ENCODE assay signal across 29 mouse cellular contexts in genomic region chr11:80019792-80020191, GRCm38 (mm10). TPM values are rescaled to one million over a fixed set of nuclear protein-coding genes. Genes with fewer than 3 reads are reported as not detected.
DNase-seq lines count a peak whose midpoint lies in the region; ATAC-seq and TF ChIP-seq lines count a peak whose summit lies in the region.
"Had no signal": no experiment of that assay in that cellular context is flagged by ENCODE, and none has a peak within 500 bp of the region (broad histone marks: within the 10 kb centered on the region; RNA-seq: fewer than 3 reads in every experiment).

No protein-coding gene starts in this region.

- no peak overlapping the region for H3K4me3 ChIP-seq in kidney, postnatal 0 days (replicated peaks; ENCODE audit: low read depth, low read length)
- H3K4me3 ChIP-seq in kidney, embryonic 14.5 days (ENCODE audit: low read length), result no peak overlapping the region
- no peak overlapping the region for H3K4me3 ChIP-seq in lung, postnatal 0 days (ENCODE audit: low read depth, low read length)
- H3K4me3 ChIP-seq in lung, adult 2 months (replicated peaks; ENCODE audit: extremely low read depth, low read depth, low read length), result no peak overlapping the region
- H3K4me3 ChIP-seq in E14TG2a.4 (replicated peaks; ENCODE audit: low read length), result no peak overlapping the region
- H3K4me3 ChIP-seq: forebrain, embryonic 10.5 days; forebrain, embryonic 15.5 days; heart, embryonic 13.5 days; hindbrain, embryonic 10.5 days; hindbrain, embryonic 15.5 days; liver, embryonic 13.5 days; megakaryocyte, embryonic 14.5 days; midbrain, embryonic 12.5 days had no signal

- TF ChIP-seq CTCF in kidney, postnatal 0 days (IDR thresholded peaks at IDR 0.05; ENCODE audit: low read depth), result peak; percentile 46
- peak; percentile 38 for TF ChIP-seq CTCF in lung, postnatal 0 days (IDR thresholded peaks at IDR 0.05)
- no peak for TF ChIP-seq CTCF in lung, adult 2 months (IDR thresholded peaks at IDR 0.05; ENCODE audit: insufficient read depth, low read length)
- 0 out of 2 replicates have a peak, but pooled peaks have one; percentile 8 for TF ChIP-seq CTCF in E14TG2a.4 (conservative IDR thresholded peaks at IDR 0.05; ENCODE audit: low read length)

- 89% methylated on average over 1 of the region's 1 CpGs for WGBS in kidney, postnatal 0 days
- WGBS in kidney, embryonic 14.5 days, result 93% methylated on average over 1 of the region's 1 CpGs
- WGBS in lung, postnatal 0 days, result 96% methylated on average over 1 of the region's 1 CpGs
- 93% methylated on average over 1 of the region's 1 CpGs for WGBS in lung, adult 2 months

- H3K4me2 ChIP-seq in kidney, postnatal 0 days (ENCODE audit: low read length), result no peak overlapping the region
- H3K4me2 ChIP-seq in kidney, embryonic 14.5 days (replicated peaks; ENCODE audit: low read depth, low read length), result no peak overlapping the region
- H3K4me2 ChIP-seq in lung, postnatal 0 days (replicated peaks; ENCODE audit: low read depth, low read length), result no peak overlapping the region
- H3K4me2 ChIP-seq: forebrain, embryonic 15.5 days; heart, embryonic 13.5 days; hindbrain, embryonic 15.5 days; liver, embryonic 13.5 days; midbrain, embryonic 12.5 days had no signal

- peaks cover 44% of the 10 kb centered on the region for H3K36me3 ChIP-seq in kidney, postnatal 0 days (ENCODE audit: insufficient read depth, low read length)
- peaks cover 76% of the 10 kb centered on the region for H3K36me3 ChIP-seq in kidney, embryonic 14.5 days (ENCODE audit: control insufficient read depth, insufficient read depth, low read length)
- peaks cover 3% of the 10 kb centered on the region; the same call in 1 of the 2 replicates for H3K36me3 ChIP-seq in lung, postnatal 0 days (ENCODE audit: insufficient read depth, low read length)
- peaks cover 98% of the 10 kb centered on the region for H3K36me3 ChIP-seq in E14TG2a.4 (ENCODE audit: insufficient read depth, low read length)

- no peak for TF ChIP-seq EP300 in lung, postnatal 0 days (IDR thresholded peaks at IDR 0.05)

- no peak for TF ChIP-seq POLR2A in lung, adult 2 months (IDR thresholded peaks at IDR 0.05; ENCODE audit: borderline replicate concordance, extremely low read depth, low read depth, low read length)

- ATAC-seq in kidney, postnatal 0 days (replicated peaks; ENCODE audit: low FRiP score, low read depth), result no peak
- ATAC-seq in kidney, embryonic 14.5 days (ENCODE audit: low FRiP score, low TSS enrichment), result no peak
- ATAC-seq in lung, postnatal 0 days, result no peak
- no peak for ATAC-seq in erythroid progenitor cell, adult 5-6 weeks (replicated peaks; ENCODE audit: low FRiP score, poor library complexity, severe bottlenecking)
- ATAC-seq: forebrain, embryonic 15.5 days; inflammation-experienced regulatory T-cells, adult 6 months had no signal

- no peak for DNase-seq in kidney, postnatal 0 days (ENCODE audit: low spot score)
- DNase-seq in lung, postnatal 0 days (ENCODE audit: low spot score), result peak; percentile 7
- DNase-seq in lung, adult 2 months, result no peak
- peak; percentile 17 for DNase-seq in adipocyte (ENCODE audit: low spot score)
- DNase-seq: adrenal gland, adult 2 months; B cell, adult 2 months; cerebellum, adult 9-10 months; cerebellum, postnatal 36 days; heart, postnatal 14 days; kidney, adult 2 months; kidney, postnatal 10 days; liver, embryonic 13.5 days; lung, postnatal 4 days; right cerebral cortex, adult 18-20 months; right cerebral cortex, postnatal 4 days; thymus, adult 2 months; thymus, postnatal 36 days had no signal

- H3K4me1 ChIP-seq in kidney, postnatal 0 days (replicated peaks; ENCODE audit: insufficient read depth, low read length), result no peaks in the 10 kb centered on the region
- H3K4me1 ChIP-seq in kidney, embryonic 14.5 days (ENCODE audit: control insufficient read depth, insufficient read depth, low read length), result no peaks in the 10 kb centered on the region
- no peaks in the 10 kb centered on the region for H3K4me1 ChIP-seq in lung, postnatal 0 days (ENCODE audit: insufficient read depth, low read depth, low read length)
- H3K4me1 ChIP-seq in lung, adult 2 months (ENCODE audit: control insufficient read depth, insufficient read depth, low read length), result no peaks in the 10 kb centered on the region
- H3K4me1 ChIP-seq in E14TG2a.4 (replicated peaks; ENCODE audit: low read depth, low read length), result no peaks in the 10 kb centered on the region
- H3K4me1 ChIP-seq: forebrain, embryonic 10.5 days; forebrain, embryonic 15.5 days; heart, embryonic 13.5 days; hindbrain, embryonic 10.5 days; hindbrain, embryonic 15.5 days; liver, embryonic 13.5 days; megakaryocyte, embryonic 14.5 days; midbrain, embryonic 12.5 days had no signal

- no peak overlapping the region for H3K27ac ChIP-seq in kidney, postnatal 0 days
- H3K27ac ChIP-seq in kidney, embryonic 14.5 days (ENCODE audit: low read depth, low read length), result no peak overlapping the region
- H3K27ac ChIP-seq in lung, postnatal 0 days (ENCODE audit: low read length), result no peak overlapping the region
- H3K27ac ChIP-seq: forebrain, embryonic 10.5 days; forebrain, embryonic 15.5 days; heart, embryonic 13.5 days; hindbrain, embryonic 10.5 days; hindbrain, embryonic 15.5 days; liver, embryonic 13.5 days; midbrain, embryonic 12.5 days had no signal

- no peaks in the 10 kb centered on the region for H3K9me3 ChIP-seq in kidney, postnatal 0 days (replicated peaks; ENCODE audit: low read length)
- no peaks in the 10 kb centered on the region for H3K9me3 ChIP-seq in kidney, embryonic 14.5 days (ENCODE audit: control insufficient read depth, low read length)
- H3K9me3 ChIP-seq in lung, postnatal 0 days (ENCODE audit: low read length), result no peaks in the 10 kb centered on the region
- no peaks in the 10 kb centered on the region for H3K9me3 ChIP-seq in E14TG2a.4 (ENCODE audit: low read length)
- H3K9me3 ChIP-seq: forebrain, embryonic 10.5 days; forebrain, embryonic 15.5 days; G1E; heart, embryonic 13.5 days; hindbrain, embryonic 10.5 days; hindbrain, embryonic 15.5 days; liver, embryonic 13.5 days; megakaryocyte, embryonic 14.5 days; midbrain, embryonic 12.5 days had no signal

- no peaks in the 10 kb centered on the region for H3K27me3 ChIP-seq in kidney, postnatal 0 days (ENCODE audit: insufficient read depth, low read length)
- no peaks in the 10 kb centered on the region for H3K27me3 ChIP-seq in kidney, embryonic 14.5 days (ENCODE audit: control insufficient read depth, insufficient read depth, low read length)
- no peaks in the 10 kb centered on the region for H3K27me3 ChIP-seq in lung, postnatal 0 days (replicated peaks; ENCODE audit: insufficient read depth, low read length)
- no peaks in the 10 kb centered on the region for H3K27me3 ChIP-seq in E14TG2a.4 (ENCODE audit: insufficient read depth, low read length)
- H3K27me3 ChIP-seq: forebrain, embryonic 15.5 days; heart, embryonic 13.5 days; hindbrain, embryonic 15.5 days; liver, embryonic 13.5 days; megakaryocyte, embryonic 14.5 days; midbrain, embryonic 12.5 days had no signal

- H3K9ac ChIP-seq in kidney, postnatal 0 days (ENCODE audit: low read depth, low read length), result no peak overlapping the region
- H3K9ac ChIP-seq in kidney, embryonic 14.5 days (ENCODE audit: low read depth, low read length), result no peak overlapping the region
- H3K9ac ChIP-seq in lung, postnatal 0 days (replicated peaks; ENCODE audit: low read depth), result no peak overlapping the region
- H3K9ac ChIP-seq: forebrain, embryonic 15.5 days; heart, embryonic 13.5 days; hindbrain, embryonic 15.5 days; liver, embryonic 13.5 days; midbrain, embryonic 12.5 days had no signal

RNA-seq across cellular contexts. Expression of gene Suz12, which starts 26.9 kb away (rescaled TPM):
- 14.5 and 15.2 TPM in 2 replicates for polyA plus RNA-seq in kidney, postnatal 0 days (2015; fragmentation: Nextera tagmentation; extraction: Ambion mirVana)
- 32.4 and 36.5 TPM in 2 replicates for polyA plus RNA-seq in kidney, embryonic 14.5 days (2014; fragmentation: Nextera tagmentation; extraction: Ambion mirVana)
- polyA plus RNA-seq in lung, postnatal 0 days (2015; fragmentation: Nextera tagmentation; extraction: Ambion mirVana), result 9.7 and 12.4 TPM in 2 replicates
- polyA plus RNA-seq in lung, adult 2 months (2012; rRNA removed), result 3.3 and 5.1 TPM in 2 replicates
- total RNA-seq in erythroid progenitor cell, adult 5-6 weeks (2015; ENCODE audit: low replicate concordance), result 146 and 189 TPM in 2 replicates
- 117 and 168 TPM in 2 replicates for total RNA-seq in erythroid progenitor cell, adult 5-6 weeks (2017; ENCODE audit: low replicate concordance)

RNA-seq across cellular contexts. Expression of gene Utp6, which starts 57.6 kb away (rescaled TPM):
- polyA plus RNA-seq in kidney, postnatal 0 days (2015; fragmentation: Nextera tagmentation; extraction: Ambion mirVana), result 33.1 and 34.7 TPM in 2 replicates
- 45.7 and 68.6 TPM in 2 replicates for polyA plus RNA-seq in kidney, embryonic 14.5 days (2014; fragmentation: Nextera tagmentation; extraction: Ambion mirVana)
- 14.9 and 21.5 TPM in 2 replicates for polyA plus RNA-seq in lung, postnatal 0 days (2015; fragmentation: Nextera tagmentation; extraction: Ambion mirVana)
- polyA plus RNA-seq in lung, adult 2 months (2012; rRNA removed), result 3.8 and 6.9 TPM in 2 replicates
- total RNA-seq in erythroid progenitor cell, adult 5-6 weeks (2015; ENCODE audit: low replicate concordance), result 8.3 and 20.5 TPM in 2 replicates
- total RNA-seq in erythroid progenitor cell, adult 5-6 weeks (2017; ENCODE audit: low replicate concordance), result 12.3 and 12.8 TPM in 2 replicates

Comparison
In these comparisons a context has a peak if more than half of its experiments do, and no peak if none do; other contexts are left out.
1. DNase-seq: peak in lung, postnatal 0 days (single experiment) and adipocyte (single experiment); none in kidney, postnatal 0 days (single experiment) and lung, adult 2 months (single experiment).